Mouse (Mus musculus): ENCODE measurements around the gene Klhl25.
"Not testable (repeated sequence)": the region's sequence is repeated elsewhere in the genome, so short reads cannot be mapped to it uniquely, and the experiment has no call there.

The Klhl25 gene

GRCm38 (mm10) chr7:75846942-75847341, 1.2 kb upstream of the Klhl25 start:
- no peak for DNase-seq

- DNase-seq = no peak
Measured at GRCm38 (mm10) chr7:75847489-75847888, 621 bp upstream of the Klhl25 start.

- DNase-seq = peak; percentile 58
Measured at GRCm38 (mm10) chr7:75848776-75849670, 913 bp downstream of the Klhl25 start.

- not testable (repeated sequence) for DNase-seq
Measured at GRCm38 (mm10) chr7:75850396-75850795, 2.3 kb downstream of the Klhl25 start.

GRCm38 (mm10) chr7:75851290-75851689, 3.2 kb downstream of the Klhl25 start:
- no peak for DNase-seq

GRCm38 (mm10) chr7:75852363-75852762, 4.3 kb downstream of the Klhl25 start:
- DNase-seq = no peak

GRCm38 (mm10) chr7:75853171-75853830, 5.2 kb downstream of the Klhl25 start:
- no peak for DNase-seq

- DNase-seq = peak; percentile 56
Measured at GRCm38 (mm10) chr7:75854231-75854925, 6.3 kb downstream of the Klhl25 start.

GRCm38 (mm10) chr7:75855028-75855427, 6.9 kb downstream of the Klhl25 start:
- DNase-seq = no peak

GRCm38 (mm10) chr7:75856259-75856658, 8.1 kb downstream of the Klhl25 start:
- DNase-seq = no peak

GRCm38 (mm10) chr7:75859771-75860196, 11.7 kb downstream of the Klhl25 start:
- no peak for DNase-seq

GRCm38 (mm10) chr7:75861638-75862426, 13.7 kb downstream of the Klhl25 start:
- not testable (repeated sequence) for DNase-seq

- DNase-seq = not testable (repeated sequence)
Measured at GRCm38 (mm10) chr7:75862427-75862781, 14.3 kb downstream of the Klhl25 start.

GRCm38 (mm10) chr7:75863248-75863911, 15.3 kb downstream of the Klhl25 start:
- not testable (repeated sequence) for DNase-seq

GRCm38 (mm10) chr7:75865026-75865425, 16.9 kb downstream of the Klhl25 start:
- no peak for DNase-seq

- DNase-seq = no peak
Measured at GRCm38 (mm10) chr7:75866557-75866956, 18.4 kb downstream of the Klhl25 start.

GRCm38 (mm10) chr7:75868687-75869086, 20.6 kb downstream of the Klhl25 start:
- DNase-seq = no peak

- DNase-seq = no peak
Measured at GRCm38 (mm10) chr7:75870551-75870950, 22.4 kb downstream of the Klhl25 start.

- no peak for DNase-seq
Measured at GRCm38 (mm10) chr7:75872255-75872654, 24.1 kb downstream of the Klhl25 start.

GRCm38 (mm10) chr7:75872697-75873096, 24.6 kb downstream of the Klhl25 start:
- DNase-seq = no peak

GRCm38 (mm10) chr7:75873216-75873615, 25.1 kb downstream of the Klhl25 start:
- no peak for DNase-seq

GRCm38 (mm10) chr7:75873746-75874145, 25.6 kb downstream of the Klhl25 start:
- DNase-seq = no peak

All from embryo, embryonic 11 days (tissue).